ENCODE assay signal across 11 mouse cellular contexts in genomic region chr7:25904489-25904888, GRCm38 (mm10). TPM values are rescaled to one million over a fixed set of nuclear protein-coding genes. Genes with fewer than 3 reads are reported as not detected.
"Had no signal": no experiment of that assay in that cellular context is flagged by ENCODE, and none has a peak within 500 bp of the region (broad histone marks: within the 10 kb centered on the region; RNA-seq: fewer than 3 reads in every experiment).

No protein-coding gene starts in this region.

- H3K9me3 ChIP-seq: neural tube, embryonic 13.5 days; neural tube, embryonic 15.5 days; stomach, embryonic 15.5 days had no signal

- H3K4me2 ChIP-seq: neural tube, embryonic 13.5 days; neural tube, embryonic 15.5 days; stomach, embryonic 15.5 days had no signal

- H3K9ac ChIP-seq: neural tube, embryonic 13.5 days; neural tube, embryonic 15.5 days; stomach, embryonic 15.5 days had no signal

- H3K4me1 ChIP-seq: neural tube, embryonic 13.5 days; neural tube, embryonic 15.5 days had no signal

- H3K27ac ChIP-seq: neural tube, embryonic 13.5 days; neural tube, embryonic 15.5 days; stomach, embryonic 15.5 days; stomach, postnatal 0 days had no signal

- H3K36me3 ChIP-seq: neural tube, embryonic 13.5 days; neural tube, embryonic 15.5 days; stomach, embryonic 15.5 days had no signal

- DNase-seq: right cerebral cortex, adult 18-20 months; right cerebral cortex, postnatal 25 days; spleen, adult 18-20 months; thymus, adult 18-20 months had no signal

- H3K4me3 ChIP-seq: neural tube, embryonic 13.5 days; neural tube, embryonic 15.5 days; stomach, embryonic 15.5 days had no signal

- H3K27me3 ChIP-seq: neural tube, embryonic 13.5 days; neural tube, embryonic 15.5 days; stomach, embryonic 15.5 days had no signal

RNA-seq across cellular contexts. Expression of gene Cyp2b10, which starts 7.1 kb away (rescaled TPM):
- polyA plus RNA-seq: neural tube, embryonic 13.5 days; neural tube, embryonic 14.5 days; neural tube, embryonic 15.5 days; stomach, embryonic 14.5 days; stomach, embryonic 15.5 days; testis, adult 2 months had no signal
